Mouse (Mus musculus): ENCODE measurements at regions not wholly inside any gene's neighbourhood (a gene's known extent, or its start where the extent isn't known, plus 50 kb on each side); places are given as distances from the start of the nearest gene placed in this dataset.
"Not testable (repeated sequence)": the region's sequence is repeated elsewhere in the genome, so short reads cannot be mapped to it uniquely, and the experiment has no call there.

- Histone ChIP-seq H3K9ac (no peak overlapping the region), H3K27ac (no peak overlapping the region), H3K9me3 (no peaks in the 10 kb centered on the region), H3K27me3 (replicated peaks) (no peaks in the 10 kb centered on the region), H3K4me3 (no peak overlapping the region), H3K36me3 (replicated peaks) (no peaks in the 10 kb centered on the region), H3K4me2 (no peak overlapping the region), H3K4me1 (peaks cover 13% of the 10 kb centered on the region)
- WGBS = 51% methylated on average over 10 of the region's 10 CpGs
- ATAC-seq (replicated peaks) = no peak
Observed at GRCm38 (mm10) chr3:149084861-149085598, 94.7 kb upstream of the Adgrl2 start.

- H3K27ac ChIP-seq = no peak overlapping the region
- H3K27me3 ChIP-seq (replicated peaks) = no peaks in the 10 kb centered on the region
- no peak overlapping the region for H3K9ac ChIP-seq
- peaks cover 3% of the 10 kb centered on the region for H3K4me1 ChIP-seq
- no peak overlapping the region for H3K4me2 ChIP-seq
- H3K36me3 ChIP-seq (replicated peaks) = no peaks in the 10 kb centered on the region
- ATAC-seq (replicated peaks) = no peak
- no peak overlapping the region for H3K4me3 ChIP-seq
- 74% methylated on average over 11 of the region's 11 CpGs for WGBS
- H3K9me3 ChIP-seq = no peaks in the 10 kb centered on the region
Observed at GRCm38 (mm10) chr3:149083391-149083790, 93.0 kb upstream of the Adgrl2 start.

- H3K4me2 ChIP-seq = no peak overlapping the region
- no peaks in the 10 kb centered on the region for H3K36me3 ChIP-seq (replicated peaks)
- H3K4me1 ChIP-seq = peaks cover 18% of the 10 kb centered on the region; the same call in 1 of the 2 replicates
- H3K27ac ChIP-seq = no peak overlapping the region
- no peaks in the 10 kb centered on the region for H3K27me3 ChIP-seq (replicated peaks)
- 52% methylated on average over 4 of the region's 4 CpGs for WGBS
- H3K9ac ChIP-seq = no peak overlapping the region
- no peaks in the 10 kb centered on the region for H3K9me3 ChIP-seq
- no peak overlapping the region for H3K4me3 ChIP-seq
- no peak for ATAC-seq (replicated peaks)
Observed at GRCm38 (mm10) chr3:149078881-149079280, 88.5 kb upstream of the Adgrl2 start.

GRCm38 (mm10) chr3:149076928-149077551 lies 86.7 kb upstream of the Adgrl2 start:
- no peak for ATAC-seq (replicated peaks)
- Histone ChIP-seq H3K36me3 (replicated peaks) (no peaks in the 10 kb centered on the region), H3K9ac (no peak overlapping the region), H3K4me3 (no peak overlapping the region), H3K9me3 (no peaks in the 10 kb centered on the region), H3K4me2 (no peak overlapping the region), H3K27ac (no peak overlapping the region), H3K4me1 (peaks cover 18% of the 10 kb centered on the region; the same call in 1 of the 2 replicates), H3K27me3 (replicated peaks) (no peaks in the 10 kb centered on the region)
- WGBS = 73% methylated on average over 21 of the region's 21 CpGs

- peak overlapping the region; percentile 22 for H3K4me2 ChIP-seq
- 45% methylated on average over 5 of the region's 5 CpGs for WGBS
- H3K4me1 ChIP-seq = peaks cover 18% of the 10 kb centered on the region; the same call in 1 of the 2 replicates
- H3K9me3 ChIP-seq = no peaks in the 10 kb centered on the region
- H3K4me3 ChIP-seq = no peak overlapping the region
- no peak overlapping the region for H3K27ac ChIP-seq
- no peaks in the 10 kb centered on the region for H3K27me3 ChIP-seq (replicated peaks)
- H3K36me3 ChIP-seq (replicated peaks) = no peaks in the 10 kb centered on the region
- peak; percentile 86 for ATAC-seq (replicated peaks)
- H3K9ac ChIP-seq = no peak overlapping the region
Observed at GRCm38 (mm10) chr3:149075488-149075851, 85.1 kb upstream of the Adgrl2 start.

GRCm38 (mm10) chr3:149074658-149075487 lies 84.5 kb upstream of the Adgrl2 start:
- no peaks in the 10 kb centered on the region for H3K9me3 ChIP-seq
- no peak overlapping the region for H3K9ac ChIP-seq
- peak overlapping the region; percentile 22; the same call in 1 of the 2 replicates for H3K4me2 ChIP-seq
- H3K27ac ChIP-seq = no peak overlapping the region
- 59% methylated on average over 27 of the region's 27 CpGs for WGBS
- H3K4me1 ChIP-seq = peaks cover 18% of the 10 kb centered on the region; the same call in 1 of the 2 replicates
- H3K27me3 ChIP-seq (replicated peaks) = no peaks in the 10 kb centered on the region
- peak; percentile 71; the same call in 1 of the 2 replicates for ATAC-seq (replicated peaks)
- no peaks in the 10 kb centered on the region for H3K36me3 ChIP-seq (replicated peaks)
- H3K4me3 ChIP-seq = no peak overlapping the region

- Histone ChIP-seq H3K4me2 (no peak overlapping the region), H3K4me3 (no peak overlapping the region), H3K9ac (no peak overlapping the region), H3K4me1 (peaks cover 7% of the 10 kb centered on the region; the same call in 1 of the 2 replicates), H3K36me3 (replicated peaks) (no peaks in the 10 kb centered on the region), H3K9me3 (no peaks in the 10 kb centered on the region), H3K27ac (no peak overlapping the region), H3K27me3 (replicated peaks) (no peaks in the 10 kb centered on the region)
- WGBS = 77% methylated on average over 7 of the region's 7 CpGs
- no peak for ATAC-seq (replicated peaks)
Observed at GRCm38 (mm10) chr3:149070201-149070600, 79.8 kb upstream of the Adgrl2 start.

- 75% methylated on average over 9 of the region's 9 CpGs for WGBS
- H3K4me3 ChIP-seq = no peak overlapping the region
- H3K27ac ChIP-seq = no peak overlapping the region
- H3K4me1 ChIP-seq = no peaks in the 10 kb centered on the region
- no peaks in the 10 kb centered on the region for H3K9me3 ChIP-seq
- H3K9ac ChIP-seq = no peak overlapping the region
- no peaks in the 10 kb centered on the region for H3K36me3 ChIP-seq (replicated peaks)
- 0 out of 2 replicates have a peak, but pooled peaks have one; percentile 45 for ATAC-seq (replicated peaks)
- no peak overlapping the region for H3K4me2 ChIP-seq
- no peaks in the 10 kb centered on the region for H3K27me3 ChIP-seq (replicated peaks)
Observed at GRCm38 (mm10) chr3:149069436-149069835, 79.1 kb upstream of the Adgrl2 start.

GRCm38 (mm10) chr3:149068821-149069220 lies 78.5 kb upstream of the Adgrl2 start:
- peak; percentile 75 for ATAC-seq (replicated peaks)

GRCm38 (mm10) chr3:149067758-149068157 lies 77.4 kb upstream of the Adgrl2 start:
- Histone ChIP-seq H3K27me3 (replicated peaks) (no peaks in the 10 kb centered on the region), H3K4me3 (no peak overlapping the region), H3K9ac (no peak overlapping the region), H3K4me2 (no peak overlapping the region), H3K9me3 (no peaks in the 10 kb centered on the region), H3K4me1 (no peaks in the 10 kb centered on the region), H3K27ac (no peak overlapping the region), H3K36me3 (replicated peaks) (no peaks in the 10 kb centered on the region)
- ATAC-seq (replicated peaks) = no peak
- WGBS = 78% methylated on average over 7 of the region's 7 CpGs

More at GRCm38 (mm10) chr3:149068821-149069220, 78.5 kb upstream of the Adgrl2 start:
- H3K9me3 ChIP-seq = no peaks in the 10 kb centered on the region
- 53% methylated on average over 7 of the region's 7 CpGs for WGBS
- H3K9ac ChIP-seq = no peak overlapping the region
- no peak overlapping the region for H3K4me2 ChIP-seq
- no peaks in the 10 kb centered on the region for H3K27me3 ChIP-seq (replicated peaks)
- no peaks in the 10 kb centered on the region for H3K36me3 ChIP-seq (replicated peaks)
- no peak overlapping the region for H3K4me3 ChIP-seq
- H3K27ac ChIP-seq = no peak overlapping the region
- no peaks in the 10 kb centered on the region for H3K4me1 ChIP-seq

- H3K36me3 ChIP-seq (replicated peaks) = no peaks in the 10 kb centered on the region
- H3K27me3 ChIP-seq (replicated peaks) = no peaks in the 10 kb centered on the region
- H3K4me2 ChIP-seq = no peak overlapping the region
- H3K4me3 ChIP-seq = no peak overlapping the region
- H3K4me1 ChIP-seq = 0 out of 2 replicates have a peak, but pooled peaks cover 3% of the 10 kb centered on the region
- ATAC-seq (replicated peaks) = no peak
- no peak overlapping the region for H3K27ac ChIP-seq
- no peaks in the 10 kb centered on the region for H3K9me3 ChIP-seq
- no peak overlapping the region for H3K9ac ChIP-seq
- 59% methylated on average over 12 of the region's 12 CpGs for WGBS
Observed at GRCm38 (mm10) chr3:149055077-149055476, 64.7 kb upstream of the Adgrl2 start.

GRCm38 (mm10) chr3:149052295-149052902 lies 62.0 kb upstream of the Adgrl2 start:
- WGBS = 100% methylated on average over 1 of the region's 1 CpGs
- H3K27ac ChIP-seq; H3K36me3 ChIP-seq (replicated peaks); H3K4me1 ChIP-seq; H3K9ac ChIP-seq; H3K27me3 ChIP-seq (replicated peaks); H3K4me3 ChIP-seq; H3K4me2 ChIP-seq; ATAC-seq (replicated peaks); H3K9me3 ChIP-seq: not testable (repeated sequence)

All from midbrain, embryonic 15.5 days (tissue).